Mouse (Mus musculus): ENCODE results near the gene Sun5.
"Not testable (repeated sequence)": the region's sequence is repeated elsewhere in the genome, so short reads cannot be mapped to it uniquely, and the experiment has no call there.

The Sun5 gene

GRCm38 (mm10) chr2:153809921-153810320, 61.0 kb downstream of the Sun5 start:
- no peak for DNase-seq (ENCODE audit: low spot score)

- DNase-seq (ENCODE audit: low spot score) = no peak
Measured at GRCm38 (mm10) chr2:153808841-153809240, 62.0 kb downstream of the Sun5 start.

GRCm38 (mm10) chr2:153808146-153808545, 62.7 kb downstream of the Sun5 start:
- no peak for DNase-seq (ENCODE audit: low spot score)

- not testable (repeated sequence) for DNase-seq (ENCODE audit: low spot score)
Measured at GRCm38 (mm10) chr2:153807464-153807863, 63.4 kb downstream of the Sun5 start.

Measured in testis, postnatal 14 days (tissue).